Mouse (Mus musculus) embryonic fibroblast, embryonic 13.5 days (primary cell): Measurements from ENCODE around the gene Chrna4.

Experiments
- CTCF ChIP-seq: IDR thresholded peaks from 2 replicates; pipeline ENCODE4 v1.5.1; 2011; ENCODE audit warnings: mild to moderate bottlenecking, control low read depth, low read length, moderate library complexity, borderline replicate concordance; ENCODE audit not compliant: insufficient read depth
- POLR2A ChIP-seq: IDR thresholded peaks from 2 replicates; pipeline ENCODE4 v1.6.1; 2011; ENCODE audit warnings: low read depth, mild to moderate bottlenecking, control low read depth, low read length, moderate library complexity

DNA sequence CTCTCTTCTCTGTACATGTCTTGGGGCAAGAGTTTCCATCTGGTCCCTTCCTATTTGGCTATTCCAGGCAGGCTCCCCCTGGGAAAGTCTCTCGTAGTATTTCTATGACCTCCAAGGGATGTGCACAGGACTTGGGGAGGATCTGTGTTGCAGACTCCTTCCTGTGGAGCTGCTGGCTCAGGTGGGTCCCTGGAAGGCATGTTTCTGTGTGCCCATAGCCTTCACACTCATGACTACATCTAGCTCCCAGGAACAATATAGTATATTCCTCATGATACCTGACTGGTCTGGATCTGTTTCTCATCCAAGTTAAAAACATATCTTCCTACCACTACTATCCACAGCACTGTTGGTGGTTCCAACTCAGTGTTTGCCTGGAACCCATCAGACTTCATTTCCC lies 56.3 kb downstream of the Chrna4 start:
- no peak for TF ChIP-seq CTCF
- TF ChIP-seq POLR2A: no peak
